Mouse (Mus musculus) frontal cortex, postnatal 25 days (tissue): Measurements from ENCODE around the gene AU040320.

Source experiments
- DNase-seq, 2 experiments: peaks; one replicate each; pipeline ENCODE4 v3.0.0; 2022; ENCODE audit warnings: low spot score in 2 of 2

Gene AU040320

DNA sequence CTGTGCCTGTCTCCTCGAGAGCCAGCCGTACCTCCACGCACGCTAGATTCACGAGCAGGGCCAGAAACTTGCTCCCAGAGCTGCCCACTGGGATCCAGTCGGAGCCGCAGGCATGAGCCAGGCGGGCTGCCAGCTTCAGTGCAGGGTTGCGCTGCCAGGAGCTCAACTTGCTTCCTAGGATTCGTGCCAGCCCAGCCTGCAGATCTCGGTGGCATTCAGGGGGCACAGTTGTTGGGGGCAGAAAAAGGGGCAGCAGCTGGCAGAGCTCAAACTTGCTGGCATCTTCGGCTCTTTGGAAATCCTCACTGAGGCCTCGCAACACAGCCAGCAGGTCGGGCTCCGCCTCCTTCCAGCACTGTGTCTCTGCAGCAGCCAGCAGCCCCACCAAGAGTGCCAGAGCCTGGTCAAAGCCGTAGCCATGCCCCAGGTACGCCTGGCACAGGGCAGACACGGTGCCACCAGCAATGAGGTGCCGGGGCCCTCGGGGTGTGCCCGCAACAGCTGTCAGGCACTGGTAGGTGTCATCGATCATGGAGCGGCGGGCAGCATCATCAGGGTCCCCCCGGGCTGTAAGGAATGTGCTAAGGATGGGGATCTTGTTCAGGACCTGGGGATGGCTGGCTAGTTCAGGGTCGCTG lies 3.2 kb upstream of the AU040320 start:
- peak in 1 of 2 experiments; percentile 40 for DNase-seq

DNA sequence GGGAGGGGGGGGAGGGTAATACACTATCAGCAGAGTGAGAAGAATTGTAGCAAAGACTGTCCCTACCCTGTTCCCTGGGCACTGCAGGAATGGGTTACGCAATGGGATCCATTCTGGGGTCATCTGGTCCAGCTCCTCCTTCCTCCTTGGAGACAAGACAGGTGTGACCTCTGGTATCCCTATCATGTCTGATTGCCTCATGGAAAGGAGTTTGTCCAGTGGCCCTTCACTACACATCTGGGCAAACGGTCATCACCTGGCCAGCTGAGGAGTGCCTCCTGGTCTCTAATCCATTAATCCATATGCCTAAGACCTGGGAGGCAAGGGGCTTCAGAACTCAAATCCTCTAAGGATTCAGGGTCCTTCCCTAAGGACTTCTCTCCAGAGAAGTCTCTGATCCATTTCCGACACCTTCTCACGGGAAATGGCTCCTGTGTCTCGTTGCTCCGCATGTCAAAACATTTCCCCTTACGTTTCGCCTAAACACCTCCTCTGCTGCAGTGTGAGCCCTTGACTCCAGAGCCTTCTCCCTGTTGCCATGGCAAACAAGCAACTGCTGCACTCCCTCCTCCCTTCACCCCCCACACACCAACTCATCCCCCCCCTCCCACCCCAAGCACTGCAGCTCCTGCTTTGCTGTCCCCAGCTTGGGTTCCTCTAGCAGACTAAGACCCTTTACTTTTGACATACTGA lies 2.3 kb upstream of the AU040320 start:
- DNase-seq: no peak

DNA sequence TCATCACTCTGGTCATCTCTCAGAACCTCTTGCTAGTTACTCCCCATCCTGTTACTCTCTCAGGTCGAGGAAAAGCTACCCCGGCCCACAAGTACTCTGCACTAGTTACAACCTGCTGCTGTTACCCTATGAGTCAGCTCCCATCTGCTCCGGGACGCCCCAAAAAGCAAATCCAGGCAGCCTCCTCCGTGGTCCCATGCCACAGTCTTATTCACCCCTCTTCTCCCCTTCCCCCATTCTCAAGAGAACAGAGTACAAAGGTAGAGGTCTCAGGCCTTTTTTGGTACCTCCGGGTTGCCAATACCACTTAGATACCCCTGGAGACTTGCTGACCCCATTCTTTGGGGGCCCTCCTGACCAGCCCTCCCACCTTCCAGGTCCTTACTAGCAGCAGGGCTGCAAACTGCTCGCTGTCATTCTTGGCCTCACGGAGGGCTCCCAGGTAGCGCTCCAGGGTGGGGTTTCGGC lies 1.8 kb upstream of the AU040320 start:
- peak in 1 of 2 experiments; percentile 41 for DNase-seq

DNA sequence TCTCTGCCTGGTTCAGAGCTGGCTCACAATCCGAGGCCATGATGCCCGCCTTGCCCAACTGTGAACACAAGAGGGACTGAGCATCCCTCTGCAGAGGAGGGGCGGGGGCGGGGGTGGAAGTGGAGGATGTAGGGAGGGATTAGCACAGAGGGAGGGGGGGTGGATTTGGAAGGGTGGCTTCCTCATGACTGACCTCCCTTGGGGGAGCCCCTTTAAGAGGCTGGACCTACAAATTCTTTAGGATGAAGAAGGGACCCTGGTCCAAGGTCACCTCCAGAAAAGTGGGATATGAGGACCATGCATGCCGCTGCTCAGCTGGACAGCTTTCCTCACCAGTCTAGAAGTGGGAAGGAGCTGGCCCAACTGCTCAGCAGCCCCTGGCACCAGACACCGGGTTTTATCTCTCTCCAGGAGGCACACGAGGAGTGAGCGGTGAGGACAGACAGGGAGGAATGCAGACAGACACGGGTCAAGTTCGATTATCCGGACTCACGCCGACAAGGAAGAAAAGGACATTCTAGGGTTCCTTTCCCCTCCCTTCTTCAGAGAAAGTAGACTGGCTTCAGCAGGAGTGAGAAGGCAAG lies 1.2 kb upstream of the AU040320 start:
- no peak for DNase-seq

DNA sequence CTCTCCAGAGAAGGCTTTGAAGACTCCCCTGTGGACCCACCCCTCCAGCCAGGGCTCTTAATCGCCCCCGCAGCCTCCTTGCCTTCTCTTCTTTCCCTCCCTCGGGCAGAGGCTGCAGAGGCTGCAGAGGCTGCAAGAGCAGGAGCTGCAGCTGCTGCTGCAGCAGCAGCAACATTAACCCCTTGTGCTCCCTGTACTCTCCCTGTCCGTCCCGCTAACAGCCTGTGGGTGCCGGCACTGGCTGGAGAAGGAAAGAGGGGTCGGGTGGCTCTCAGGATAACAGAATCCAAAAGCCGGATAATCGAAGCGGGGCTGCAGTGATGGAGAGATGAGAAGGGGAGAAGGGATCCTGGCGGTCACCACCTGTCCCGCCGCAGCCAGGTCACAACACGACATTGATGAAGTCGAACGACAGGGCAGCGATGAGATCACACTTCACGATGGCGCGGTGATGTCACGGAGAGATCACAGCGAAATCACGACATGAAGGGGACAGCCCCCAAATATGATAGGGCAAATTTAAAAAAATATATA lies 669 bp upstream of the AU040320 start:
- DNase-seq: peak in 1 of 2 experiments; percentile 32

DNA sequence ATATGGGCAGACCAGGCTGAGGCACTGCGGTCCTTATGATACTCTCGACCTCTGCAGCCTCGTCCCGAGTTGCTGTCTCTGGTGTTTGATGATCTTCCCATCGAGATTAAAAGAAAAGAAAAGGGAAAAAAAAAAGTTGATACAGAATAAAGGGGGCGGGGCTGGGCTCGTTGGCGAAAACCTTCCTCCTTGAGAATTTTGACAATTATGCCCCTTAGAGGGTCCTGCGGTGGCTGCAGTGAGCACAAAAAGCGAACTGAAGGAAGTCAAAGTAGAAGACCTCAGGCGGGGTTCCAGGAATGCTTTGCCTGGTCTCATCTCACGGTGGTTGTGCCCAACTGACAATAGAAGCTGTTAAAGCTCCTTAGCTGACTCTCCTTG lies 877 bp downstream of the AU040320 start:
- DNase-seq: no peak

DNA sequence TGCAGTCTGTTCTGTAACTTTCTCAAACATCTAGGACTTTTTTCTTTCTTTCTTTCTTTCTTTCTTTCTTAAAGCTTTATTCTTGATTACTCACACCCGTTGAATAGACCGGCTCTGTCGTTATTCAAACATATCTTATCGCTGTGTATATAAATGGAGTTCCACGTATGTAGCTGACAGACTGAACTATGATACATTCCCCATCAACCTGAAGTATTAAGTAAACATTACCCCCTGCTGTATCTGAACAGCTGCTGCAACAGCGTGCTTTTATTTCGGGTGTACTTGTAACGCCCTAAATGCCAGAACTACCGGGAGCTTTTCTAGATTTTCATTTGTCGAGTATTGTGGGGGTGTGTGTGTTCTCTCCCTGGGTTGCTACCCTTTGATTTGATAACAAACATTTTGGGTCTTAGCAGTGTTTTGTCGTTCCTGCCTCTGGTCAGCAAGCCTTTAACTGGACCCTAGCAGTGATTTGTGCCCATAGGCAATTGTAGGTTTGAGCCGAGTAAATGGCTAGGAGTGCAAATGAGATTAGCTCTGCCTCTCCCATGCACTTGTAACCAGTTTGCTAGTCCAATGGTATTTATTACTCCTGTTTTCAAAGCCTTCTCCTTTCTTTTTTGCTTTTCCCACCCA lies 1.5 kb downstream of the AU040320 start:
- DNase-seq: no peak

DNA sequence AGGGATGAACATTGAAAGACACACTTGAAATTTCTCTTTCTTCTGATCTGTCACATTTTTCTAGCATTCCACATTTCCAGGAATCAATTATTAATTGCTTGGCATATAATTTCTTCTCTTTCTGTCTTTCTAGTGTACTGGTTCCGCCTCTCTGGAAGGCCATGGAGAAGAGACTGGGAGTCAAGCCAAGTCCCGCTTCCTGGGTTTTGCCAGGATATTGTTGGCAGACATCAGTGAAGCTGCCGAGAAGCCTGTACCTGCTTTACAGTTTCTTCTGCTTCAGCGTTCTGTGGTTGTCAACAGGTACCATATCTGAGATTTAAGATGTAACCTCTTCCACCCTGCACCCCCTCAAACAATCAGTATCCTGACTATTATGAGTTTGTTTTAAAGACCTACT lies 3.4 kb downstream of the AU040320 start:
- no peak for DNase-seq

DNA sequence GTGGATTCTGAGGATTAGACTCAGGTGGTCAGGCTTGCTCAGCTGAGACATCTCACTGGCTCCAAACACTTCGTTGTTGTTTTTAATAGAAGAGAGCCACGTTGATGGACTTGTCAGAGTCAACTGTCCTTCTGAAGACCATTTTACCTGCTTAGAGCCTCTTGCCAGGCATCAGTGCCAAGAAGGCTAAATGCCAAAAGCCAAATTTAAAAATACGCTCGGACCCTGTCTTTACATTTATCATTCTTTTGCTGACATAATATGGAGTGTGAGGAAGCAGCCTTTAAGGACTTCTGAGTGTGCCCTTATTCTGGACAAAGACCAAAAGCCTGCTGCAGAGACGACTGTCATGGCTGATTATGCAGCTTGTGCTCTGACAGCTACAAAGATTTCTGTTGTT lies 5.0 kb downstream of the AU040320 start:
- DNase-seq: no peak

DNA sequence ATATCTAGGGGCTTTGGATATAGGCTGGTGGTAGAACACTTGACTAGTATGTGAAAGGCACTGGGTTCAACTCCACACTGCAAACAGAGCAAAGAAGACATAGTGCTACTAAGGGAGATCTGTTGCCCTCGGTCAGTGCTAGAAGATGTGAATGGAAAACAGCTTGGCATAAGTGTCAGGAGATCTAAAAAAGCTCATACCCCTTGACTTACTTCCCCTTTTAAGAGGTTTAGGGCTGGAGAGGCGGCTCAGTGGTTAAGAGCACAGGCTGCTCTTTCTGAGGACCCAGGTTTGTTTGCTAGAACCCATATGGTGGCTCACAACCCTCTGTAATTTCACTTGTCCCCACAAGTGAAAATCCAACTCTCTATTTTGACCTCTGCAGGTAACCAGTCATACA lies 6.1 kb downstream of the AU040320 start:
- DNase-seq: no peak

DNA sequence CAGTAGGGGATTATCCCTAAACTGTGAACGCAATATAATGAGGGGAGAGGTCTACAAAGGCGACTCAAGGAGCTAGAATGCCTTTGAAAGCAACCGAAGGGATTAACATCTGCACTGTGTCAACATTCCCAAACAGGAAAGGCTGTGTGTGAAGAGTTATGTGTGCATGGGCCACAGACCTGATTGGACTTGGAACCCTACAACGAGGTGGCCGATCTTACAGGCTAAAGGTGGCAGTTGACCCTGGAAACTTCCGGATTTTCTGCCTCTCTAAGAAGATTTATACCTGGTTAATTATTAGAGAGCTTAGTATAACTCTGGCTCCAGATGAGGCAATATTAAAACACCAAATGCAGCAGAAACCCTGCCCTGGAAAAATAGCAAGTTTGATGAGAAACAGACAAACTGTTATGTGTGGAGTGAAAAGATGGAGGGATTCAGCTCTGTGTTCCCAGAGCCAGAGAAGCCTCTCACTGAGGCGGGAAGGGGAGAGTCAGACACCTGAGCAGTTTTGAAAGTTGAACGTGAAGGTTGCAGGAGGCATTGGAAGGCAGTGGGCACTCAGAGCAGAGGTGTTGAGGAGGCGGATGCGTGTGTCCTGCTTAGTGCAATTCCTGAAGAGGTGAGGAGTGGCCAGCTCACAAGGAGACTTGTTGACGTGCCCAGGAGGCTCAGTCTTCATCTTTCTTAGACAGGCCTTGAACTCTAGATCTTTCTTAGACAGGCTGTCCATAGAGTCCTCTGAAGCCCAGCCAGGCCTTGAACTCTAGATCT lies 9.4 kb downstream of the AU040320 start:
- DNase-seq: no peak

DNA sequence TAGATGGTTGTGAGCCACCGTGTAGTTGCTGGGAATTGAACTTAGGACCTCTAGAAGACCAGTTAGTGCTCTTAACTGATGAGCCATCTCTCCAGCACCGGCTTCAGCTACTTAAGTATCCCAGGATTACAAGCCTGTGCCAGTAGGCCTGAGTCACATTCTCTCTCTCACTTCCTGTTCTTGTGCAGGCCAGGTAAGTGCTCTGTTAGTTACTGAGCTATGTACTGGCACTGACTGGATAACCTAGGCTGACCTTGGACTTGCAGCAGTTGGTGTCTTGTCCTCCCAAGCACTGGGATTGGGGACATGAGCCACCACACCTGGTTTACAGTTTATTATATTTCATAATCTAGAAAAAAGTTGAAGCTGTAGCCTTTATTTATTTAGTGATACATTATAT lies 10.1 kb downstream of the AU040320 start:
- DNase-seq: no peak

DNA sequence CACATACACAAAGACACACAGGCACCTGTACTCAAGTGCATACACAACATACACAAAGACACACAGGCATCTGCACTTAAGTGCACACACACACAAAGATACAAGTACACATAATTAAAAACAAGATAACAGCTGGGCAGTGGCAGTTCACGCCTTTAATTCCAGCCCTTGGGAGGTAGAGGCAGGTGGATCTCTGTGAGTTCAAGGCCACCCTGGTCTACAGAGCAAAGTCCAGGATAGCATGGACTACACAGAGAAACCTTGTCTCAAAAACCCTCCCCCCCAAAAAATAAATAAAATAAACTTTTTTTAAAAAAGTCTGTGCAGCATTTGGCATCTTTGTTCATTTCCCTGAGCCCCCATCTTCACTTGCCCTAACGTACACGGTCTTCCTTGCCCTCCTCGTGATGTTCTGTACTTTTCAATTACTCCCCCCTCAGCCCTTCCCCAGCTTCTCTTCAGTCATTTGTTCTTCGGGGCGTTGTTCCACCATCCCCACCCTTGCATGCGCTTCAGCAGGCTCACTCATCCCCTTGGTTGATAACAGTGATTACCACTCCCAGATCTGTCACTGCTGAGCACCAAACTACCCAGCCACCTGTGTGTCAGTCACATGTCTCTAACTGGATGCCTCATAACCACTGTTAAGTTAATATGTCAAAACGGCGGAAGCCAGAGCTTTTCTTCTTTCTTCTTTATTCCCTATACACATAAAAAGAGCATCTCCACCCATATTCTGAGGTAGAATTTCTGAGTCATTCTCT lies 16.6 kb downstream of the AU040320 start:
- DNase-seq: no peak

DNA sequence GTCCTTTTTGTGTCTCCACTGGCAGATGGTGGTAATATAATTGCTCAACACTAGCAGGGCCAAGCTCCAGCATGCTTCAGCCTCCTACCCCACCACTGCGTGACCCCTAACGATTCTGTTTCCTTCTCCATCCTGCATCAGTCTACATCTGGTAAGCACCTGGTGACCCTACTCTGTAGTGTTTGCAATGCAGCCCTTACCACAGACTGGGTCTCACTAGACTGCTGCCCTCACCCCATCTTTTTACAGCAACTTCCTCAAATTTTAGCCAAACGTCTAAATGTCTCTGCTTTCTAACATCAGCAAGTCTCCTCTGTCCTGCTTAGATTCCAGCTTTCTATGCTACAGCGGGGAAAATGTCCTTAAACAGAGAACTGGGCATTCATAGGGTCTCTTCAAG lies 17.5 kb downstream of the AU040320 start:
- no peak for DNase-seq

DNA sequence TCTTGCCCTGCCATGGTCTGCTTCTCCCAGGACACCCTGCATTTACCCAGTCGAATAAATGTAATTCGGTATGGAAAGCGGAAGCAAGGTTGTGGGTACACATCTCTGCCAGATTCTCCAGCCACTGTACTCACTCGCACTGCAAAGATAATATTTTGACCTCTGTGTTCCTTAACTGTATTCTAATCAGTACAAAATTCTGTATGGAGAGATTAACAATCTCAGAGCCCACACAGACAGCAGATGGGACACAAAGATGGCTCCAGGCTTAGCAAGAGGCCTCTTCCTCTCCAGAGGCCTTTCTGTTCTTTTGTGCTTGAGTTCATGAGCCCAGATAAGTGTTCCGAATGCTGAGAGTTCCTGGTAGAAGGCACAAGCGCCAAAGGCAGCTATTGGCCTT lies 20.5 kb downstream of the AU040320 start:
- DNase-seq: no peak

DNA sequence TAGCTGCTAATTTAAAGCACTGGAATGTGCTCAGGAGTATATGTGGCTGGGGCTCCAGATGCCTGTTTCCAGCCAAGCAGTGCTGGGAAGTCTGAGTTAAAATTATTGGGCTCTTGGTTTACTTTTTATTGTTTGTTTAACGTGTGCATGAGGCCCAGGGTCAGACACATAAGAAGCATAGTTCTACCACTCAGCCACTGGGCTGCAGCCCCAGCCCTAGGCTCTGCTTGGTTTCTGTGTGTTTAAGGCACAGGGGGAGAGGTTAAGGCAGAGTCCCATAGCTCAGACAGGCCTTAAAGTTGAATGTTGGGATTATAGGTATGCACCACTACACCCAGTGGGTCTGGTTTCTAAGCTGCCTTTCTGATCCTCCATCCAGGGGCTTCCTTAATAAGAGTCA lies 21.8 kb downstream of the AU040320 start:
- DNase-seq: no peak

DNA sequence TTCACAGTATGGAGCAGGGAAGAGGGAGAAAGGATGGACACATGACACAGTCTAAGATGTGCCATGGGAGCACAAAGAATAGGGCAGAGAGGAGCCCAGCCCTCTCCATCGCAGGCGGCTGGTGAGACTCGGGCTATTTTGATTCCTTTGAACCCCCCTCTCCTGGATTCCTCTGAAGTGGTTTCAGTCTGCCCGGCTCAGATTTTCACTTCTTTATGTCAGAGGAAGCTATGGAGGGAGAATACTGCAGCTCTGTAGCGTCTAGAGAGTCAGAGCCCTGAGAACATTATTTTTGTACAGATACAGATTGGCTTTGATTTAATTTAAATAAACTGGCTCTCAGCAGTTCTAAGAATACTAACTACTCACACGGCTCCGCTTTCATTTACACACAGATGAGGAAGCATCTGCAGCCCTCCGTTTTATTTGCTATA lies 25.8 kb downstream of the AU040320 start:
- DNase-seq: no peak

DNA sequence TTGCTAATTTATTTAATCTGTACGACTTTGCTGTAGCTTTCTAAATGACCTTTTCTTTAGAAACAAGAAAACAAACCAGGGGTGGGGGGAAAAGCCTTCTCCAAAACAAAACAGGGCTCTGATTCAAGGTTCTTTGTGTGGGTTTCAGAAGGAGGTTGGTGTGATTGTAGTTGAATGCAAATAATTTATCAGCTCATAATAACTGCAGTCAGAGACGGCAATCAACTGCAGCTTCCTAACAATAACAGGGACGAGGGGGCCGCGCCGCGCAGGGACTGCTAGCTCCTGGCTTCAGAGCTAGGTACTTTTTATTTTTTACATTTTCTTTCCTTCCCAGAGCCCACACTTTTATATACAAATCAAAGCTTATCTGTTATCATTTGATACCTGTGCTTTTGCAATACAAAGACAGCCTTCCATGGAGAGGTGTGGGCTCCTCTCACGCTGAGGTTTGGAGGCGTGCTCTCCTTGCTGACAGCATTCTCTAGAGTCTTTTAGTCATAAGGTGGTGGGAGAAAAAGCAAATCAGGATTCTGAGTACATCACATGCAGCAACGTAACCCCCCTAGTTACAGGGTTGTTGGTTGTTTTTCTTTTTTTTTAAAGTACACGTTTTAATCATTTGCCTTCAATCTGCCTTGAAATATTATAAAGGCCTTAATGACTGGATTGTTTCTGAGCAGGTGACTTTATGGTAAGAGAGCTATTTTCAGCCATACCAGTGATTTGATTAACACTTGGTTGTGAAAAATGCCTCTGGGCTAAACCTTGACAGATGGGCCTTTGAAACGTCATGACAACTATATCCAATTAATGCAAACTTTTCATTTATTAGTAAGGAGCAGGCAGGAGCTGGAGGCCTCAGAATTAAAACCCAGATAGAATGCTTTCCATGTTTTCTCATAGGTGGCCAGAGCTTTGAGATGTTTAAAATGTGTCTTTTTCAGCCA lies 26.8 kb downstream of the AU040320 start:
- no peak for DNase-seq

DNA sequence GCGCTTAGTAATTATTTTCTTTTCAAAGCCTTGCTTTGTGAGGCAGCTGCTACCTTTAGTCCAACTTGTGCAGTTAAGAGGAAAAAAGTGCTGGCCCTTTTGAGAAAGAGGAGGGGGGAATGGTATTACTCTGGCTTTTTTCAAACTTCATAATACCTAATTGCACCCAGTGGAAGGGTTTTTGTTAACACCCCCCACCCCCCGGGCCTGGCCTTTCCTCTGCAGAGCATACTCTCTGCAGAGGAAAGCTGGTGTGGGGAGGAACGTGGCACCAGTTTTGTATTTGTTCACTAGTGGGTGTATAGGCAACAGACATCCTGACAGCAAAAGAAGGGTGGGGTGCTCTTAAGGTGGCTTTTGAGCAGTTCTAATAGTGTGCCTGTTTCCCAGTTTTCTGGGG lies 28.5 kb downstream of the AU040320 start:
- DNase-seq: no peak

DNA sequence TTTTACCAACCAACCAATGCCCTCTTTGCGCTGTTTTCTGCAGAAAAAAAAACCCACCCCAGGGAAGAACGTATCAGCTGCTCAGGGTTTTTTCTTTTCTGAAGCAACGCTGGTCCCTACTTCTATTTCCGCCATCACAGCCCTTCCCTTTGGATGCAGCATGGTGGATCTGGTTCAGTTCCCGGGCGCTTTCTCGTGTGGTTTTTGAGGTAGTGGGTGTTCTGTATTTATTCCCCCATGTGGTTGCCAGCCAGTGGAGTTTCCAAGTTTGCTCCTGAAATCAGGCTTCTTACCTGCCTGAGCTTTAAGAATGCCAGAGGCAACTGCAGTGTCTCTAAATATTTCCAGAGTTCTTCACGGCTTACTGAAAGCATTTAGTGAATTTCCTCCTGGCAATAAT lies 29.2 kb downstream of the AU040320 start:
- DNase-seq: no peak
